Mouse (Mus musculus): Measurements from ENCODE around the gene Hba-x. TPM values are rescaled to one million over a fixed set of nuclear protein-coding genes. Genes with fewer than 3 reads are reported as not detected.

The Hba-x gene
- polyA plus RNA-seq, 1 experiment = 1.9 TPM

DNA sequence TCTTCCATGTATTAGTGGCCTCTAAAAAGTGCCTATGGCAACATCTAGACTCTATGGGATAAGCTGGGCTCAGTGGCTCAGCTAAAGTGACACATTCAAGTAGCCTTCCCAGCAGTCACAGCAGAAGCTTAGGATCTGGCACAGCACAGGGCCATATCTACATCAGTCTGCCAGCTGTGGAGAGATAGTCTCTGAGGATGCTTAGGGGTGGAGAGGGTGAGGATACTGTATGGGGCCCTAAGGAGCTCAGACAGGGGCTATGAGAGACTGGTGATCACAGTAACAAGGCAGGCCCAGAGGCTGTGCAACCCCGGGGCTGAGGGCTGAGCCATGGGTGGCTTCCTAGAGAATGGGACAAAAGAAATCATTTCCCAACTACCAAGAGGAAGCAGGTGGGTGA is 30.8 kb downstream of the Hba-x start:
- Histone ChIP-seq H3K4me3 (ENCODE audit: control insufficient read depth, insufficient read depth, low read length) (no peak overlapping the region), H3K4me1 (replicated peaks; ENCODE audit: control insufficient read depth, insufficient read depth, low read length) (no peaks in the 10 kb centered on the region), H3K36me3 (ENCODE audit: control insufficient read depth, insufficient read depth, low read length) (no peaks in the 10 kb centered on the region), H3K27me3 (ENCODE audit: control insufficient read depth, insufficient read depth, low read length) (no peaks in the 10 kb centered on the region), H3K27ac (ENCODE audit: control insufficient read depth, insufficient read depth, low read length) (no peak overlapping the region)
- WGBS = 92% methylated on average over 1 of the region's 1 CpGs
- TF ChIP-seq POLR2A (IDR thresholded peaks at IDR 0.05; ENCODE audit: control insufficient read depth, extremely low read depth, insufficient read depth, low read length, poor library complexity) (no peak), CTCF (IDR thresholded peaks at IDR 0.05; ENCODE audit: borderline replicate concordance, control insufficient read depth, extremely low read depth, insufficient read depth, low read length, poor library complexity) (no peak)
- no peak for DNase-seq

DNA sequence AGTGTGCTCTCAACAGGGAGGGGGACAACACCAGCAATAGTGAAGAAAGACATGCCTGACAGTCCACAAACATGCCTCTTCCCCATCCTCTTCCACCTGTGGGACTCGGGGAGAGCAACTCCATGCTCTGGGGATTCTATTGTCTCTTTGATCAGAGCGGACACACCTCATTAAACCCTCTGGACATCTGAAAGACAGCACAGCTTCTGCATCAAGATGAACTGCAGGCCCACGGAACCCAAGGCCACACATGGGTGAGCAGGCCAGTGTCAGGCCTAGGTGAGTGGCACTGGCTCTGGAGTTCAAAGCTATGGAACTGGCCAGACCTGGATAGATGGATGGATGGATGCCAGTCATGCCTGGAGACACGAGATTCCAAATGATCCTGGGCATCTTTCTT is 33.2 kb downstream of the Hba-x start:
- no peak for TF ChIP-seq POLR2A (IDR thresholded peaks at IDR 0.05; ENCODE audit: control insufficient read depth, extremely low read depth, insufficient read depth, low read length, poor library complexity)
- TF ChIP-seq CTCF (IDR thresholded peaks at IDR 0.05; ENCODE audit: borderline replicate concordance, control insufficient read depth, extremely low read depth, insufficient read depth, low read length, poor library complexity) = no peak
- no peaks in the 10 kb centered on the region for H3K4me1 ChIP-seq (replicated peaks; ENCODE audit: control insufficient read depth, insufficient read depth, low read length)
- 80% methylated on average over 4 of the region's 4 CpGs for WGBS
- no peak overlapping the region for H3K27ac ChIP-seq (ENCODE audit: control insufficient read depth, insufficient read depth, low read length)
- no peak overlapping the region for H3K4me3 ChIP-seq (ENCODE audit: control insufficient read depth, insufficient read depth, low read length)
- no peak for DNase-seq
- no peaks in the 10 kb centered on the region for H3K27me3 ChIP-seq (ENCODE audit: control insufficient read depth, insufficient read depth, low read length)
- no peaks in the 10 kb centered on the region for H3K36me3 ChIP-seq (ENCODE audit: control insufficient read depth, insufficient read depth, low read length)

DNA sequence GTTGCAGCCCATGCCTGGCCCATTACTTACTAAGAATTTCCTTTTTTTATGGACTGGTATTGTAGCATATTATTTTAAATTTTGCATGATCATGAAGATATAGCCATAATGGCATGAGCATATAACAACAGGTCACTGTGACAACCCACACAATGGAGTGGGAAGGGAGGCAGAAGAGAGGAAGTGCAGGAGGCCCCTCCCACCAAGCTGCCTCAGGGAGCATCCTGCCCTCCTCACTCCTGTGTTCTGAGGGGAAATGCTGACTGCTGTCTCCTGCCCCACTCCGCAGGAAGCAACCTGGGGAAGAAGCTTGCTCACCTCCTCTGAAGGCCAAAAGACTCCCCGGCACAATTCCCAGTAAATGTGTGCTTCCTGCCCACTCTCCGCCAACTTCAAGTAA is 33.7 kb downstream of the Hba-x start:
- 71% methylated on average over 3 of the region's 3 CpGs for WGBS
- Histone ChIP-seq H3K4me3 (ENCODE audit: control insufficient read depth, insufficient read depth, low read length) (no peak overlapping the region), H3K27me3 (ENCODE audit: control insufficient read depth, insufficient read depth, low read length) (no peaks in the 10 kb centered on the region)

DNA sequence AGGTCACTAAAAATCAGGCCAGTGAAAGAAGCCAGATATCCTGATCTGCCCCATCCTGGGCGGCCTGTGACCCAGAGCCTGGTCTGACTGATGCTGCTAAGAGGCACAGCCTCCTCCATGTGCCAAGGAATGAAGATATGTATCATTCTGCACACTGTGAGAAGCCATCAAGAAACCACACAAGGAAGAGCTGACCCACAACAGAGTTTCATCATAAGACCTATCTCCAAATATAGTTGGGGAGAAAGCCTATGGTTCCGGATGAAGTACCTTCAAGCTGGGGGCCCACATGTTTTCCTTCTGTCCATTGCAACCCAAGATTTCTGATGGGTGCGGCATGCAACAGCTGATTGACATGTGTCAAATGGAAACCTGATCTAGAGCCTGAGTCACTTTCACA is 39.8 kb downstream of the Hba-x start:
- no peak for DNase-seq
- Histone ChIP-seq H3K4me3 (ENCODE audit: control insufficient read depth, insufficient read depth, low read length) (no peak overlapping the region), H3K27ac (ENCODE audit: control insufficient read depth, insufficient read depth, low read length) (no peak overlapping the region), H3K36me3 (ENCODE audit: control insufficient read depth, insufficient read depth, low read length) (no peaks in the 10 kb centered on the region), H3K27me3 (ENCODE audit: control insufficient read depth, insufficient read depth, low read length) (no peaks in the 10 kb centered on the region), H3K4me1 (replicated peaks; ENCODE audit: control insufficient read depth, insufficient read depth, low read length) (no peaks in the 10 kb centered on the region)
- 87% methylated on average over 3 of the region's 3 CpGs for WGBS
- TF ChIP-seq POLR2A (IDR thresholded peaks at IDR 0.05; ENCODE audit: control insufficient read depth, extremely low read depth, insufficient read depth, low read length, poor library complexity) = no peak
- no peak for TF ChIP-seq CTCF (IDR thresholded peaks at IDR 0.05; ENCODE audit: borderline replicate concordance, control insufficient read depth, extremely low read depth, insufficient read depth, low read length, poor library complexity)

More for the DNA sequence above, 33.7 kb downstream of the Hba-x start:
- Histone ChIP-seq H3K27ac (ENCODE audit: control insufficient read depth, insufficient read depth, low read length) (no peak overlapping the region), H3K4me1 (replicated peaks; ENCODE audit: control insufficient read depth, insufficient read depth, low read length) (no peaks in the 10 kb centered on the region), H3K36me3 (ENCODE audit: control insufficient read depth, insufficient read depth, low read length) (no peaks in the 10 kb centered on the region)
- no peak for TF ChIP-seq CTCF (IDR thresholded peaks at IDR 0.05; ENCODE audit: borderline replicate concordance, control insufficient read depth, extremely low read depth, insufficient read depth, low read length, poor library complexity)
- no peak for TF ChIP-seq POLR2A (IDR thresholded peaks at IDR 0.05; ENCODE audit: control insufficient read depth, extremely low read depth, insufficient read depth, low read length, poor library complexity)
- no peak for DNase-seq

DNA sequence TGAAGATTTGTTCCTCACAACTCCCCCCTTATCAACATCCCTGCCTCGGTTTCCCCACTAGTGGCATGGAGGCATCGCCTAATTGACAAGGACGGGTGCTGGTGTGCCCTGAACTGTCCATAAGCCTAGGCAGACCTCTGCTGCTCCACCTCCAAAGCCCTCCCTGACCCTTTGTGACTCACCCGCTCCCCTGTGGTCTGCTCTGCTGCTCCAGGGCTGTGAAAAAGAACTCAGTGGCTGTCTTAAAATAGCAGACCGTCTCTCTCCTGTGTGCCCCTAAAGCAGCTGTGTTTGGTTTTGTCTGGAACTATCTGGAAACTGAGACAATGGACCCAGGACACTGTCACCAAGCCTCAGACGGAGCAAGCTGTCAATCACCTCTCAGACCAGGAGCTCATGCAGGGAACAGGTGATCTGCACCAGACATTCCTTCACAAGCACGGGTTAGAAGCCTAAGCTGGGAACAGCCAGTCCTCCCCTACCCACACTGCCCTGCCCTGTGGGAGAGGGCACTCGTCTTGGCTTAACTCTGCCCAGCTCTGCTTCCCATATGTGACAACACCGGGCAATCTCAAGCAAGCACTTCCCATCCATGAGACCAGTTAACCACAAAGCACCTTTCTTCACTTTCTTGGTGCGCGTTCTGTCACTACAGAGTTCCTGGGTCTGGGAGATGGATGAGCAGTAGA is 44.5 kb downstream of the Hba-x start:
- no peaks in the 10 kb centered on the region for H3K36me3 ChIP-seq (ENCODE audit: control insufficient read depth, insufficient read depth, low read length)
- no peak overlapping the region for H3K4me3 ChIP-seq (ENCODE audit: control insufficient read depth, insufficient read depth, low read length)
- H3K27ac ChIP-seq (ENCODE audit: control insufficient read depth, insufficient read depth, low read length) = no peak overlapping the region
- WGBS = 66% methylated on average over 11 of the region's 11 CpGs
- TF ChIP-seq POLR2A (IDR thresholded peaks at IDR 0.05; ENCODE audit: control insufficient read depth, extremely low read depth, insufficient read depth, low read length, poor library complexity) (no peak), CTCF (IDR thresholded peaks at IDR 0.05; ENCODE audit: borderline replicate concordance, control insufficient read depth, extremely low read depth, insufficient read depth, low read length, poor library complexity) (no peak)
- no peak for DNase-seq
- no peaks in the 10 kb centered on the region for H3K4me1 ChIP-seq (replicated peaks; ENCODE audit: control insufficient read depth, insufficient read depth, low read length)
- H3K27me3 ChIP-seq (ENCODE audit: control insufficient read depth, insufficient read depth, low read length) = no peaks in the 10 kb centered on the region

DNA sequence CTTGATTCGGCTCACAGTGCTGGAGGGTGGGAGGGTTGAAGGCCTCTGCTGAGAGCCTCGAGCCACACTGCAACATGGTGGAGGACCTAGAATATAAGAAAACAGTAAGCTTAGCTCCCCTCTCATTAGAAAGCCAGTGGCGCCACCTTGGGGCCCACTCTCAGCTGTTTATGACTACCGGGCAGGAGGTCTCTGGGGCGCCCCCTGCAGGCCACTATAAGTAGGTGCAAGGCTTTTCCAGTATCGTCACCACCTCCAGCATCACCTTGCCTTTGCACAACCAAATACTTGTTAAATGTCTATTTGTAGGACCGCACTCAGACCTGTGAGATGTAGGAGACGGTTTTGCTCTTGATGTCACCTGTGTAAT is 45.0 kb downstream of the Hba-x start:
- Histone ChIP-seq H3K4me1 (replicated peaks; ENCODE audit: control insufficient read depth, insufficient read depth, low read length) (no peaks in the 10 kb centered on the region), H3K27ac (ENCODE audit: control insufficient read depth, insufficient read depth, low read length) (no peak overlapping the region), H3K27me3 (ENCODE audit: control insufficient read depth, insufficient read depth, low read length) (no peaks in the 10 kb centered on the region), H3K4me3 (ENCODE audit: control insufficient read depth, insufficient read depth, low read length) (no peak overlapping the region), H3K36me3 (ENCODE audit: control insufficient read depth, insufficient read depth, low read length) (no peaks in the 10 kb centered on the region)
- WGBS = 43% methylated on average over 8 of the region's 8 CpGs
- peak; percentile 63 for DNase-seq
- peak; percentile 88 for TF ChIP-seq CTCF (IDR thresholded peaks at IDR 0.05; ENCODE audit: borderline replicate concordance, control insufficient read depth, extremely low read depth, insufficient read depth, low read length, poor library complexity)
- TF ChIP-seq POLR2A (IDR thresholded peaks at IDR 0.05; ENCODE audit: control insufficient read depth, extremely low read depth, insufficient read depth, low read length, poor library complexity) = no peak

DNA sequence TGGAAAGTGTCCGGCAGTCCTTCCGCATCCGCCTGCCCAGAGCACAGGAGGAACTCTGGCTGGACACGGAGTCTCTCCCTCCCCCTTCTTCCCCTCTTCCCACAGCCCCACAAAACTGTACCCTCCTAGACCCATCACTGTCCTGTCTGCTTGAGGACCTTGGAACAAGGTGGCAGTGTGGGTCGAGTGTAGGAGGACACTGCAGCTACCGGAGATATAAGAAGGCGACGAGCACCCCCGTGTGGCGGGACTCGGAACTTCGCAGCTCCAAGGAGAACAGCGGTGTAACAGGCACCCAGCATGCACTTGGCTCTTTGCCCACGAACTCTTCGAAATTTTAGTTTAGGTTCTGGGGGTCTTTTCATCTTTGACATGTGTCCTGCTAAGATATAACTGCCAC is 48.4 kb downstream of the Hba-x start:
- no peaks in the 10 kb centered on the region for H3K27me3 ChIP-seq (ENCODE audit: control insufficient read depth, insufficient read depth, low read length)

More for the DNA sequence above, 48.4 kb downstream of the Hba-x start:
- WGBS = 11% methylated on average over 15 of the region's 15 CpGs
- H3K27ac ChIP-seq (ENCODE audit: control insufficient read depth, insufficient read depth, low read length) = no peak overlapping the region
- H3K36me3 ChIP-seq (ENCODE audit: control insufficient read depth, insufficient read depth, low read length) = no peaks in the 10 kb centered on the region
- peak; percentile 85 for DNase-seq
- TF ChIP-seq POLR2A (IDR thresholded peaks at IDR 0.05; ENCODE audit: control insufficient read depth, extremely low read depth, insufficient read depth, low read length, poor library complexity) (no peak), CTCF (IDR thresholded peaks at IDR 0.05; ENCODE audit: borderline replicate concordance, control insufficient read depth, extremely low read depth, insufficient read depth, low read length, poor library complexity) (peak; percentile 95)
- no peak overlapping the region for H3K4me3 ChIP-seq (ENCODE audit: control insufficient read depth, insufficient read depth, low read length)
- no peaks in the 10 kb centered on the region for H3K4me1 ChIP-seq (replicated peaks; ENCODE audit: control insufficient read depth, insufficient read depth, low read length)

Other genes with a start within 250 kb of the Hba-x start
- 16.4 and 19.9 TPM in 2 replicates for gene Il9r, start 76.1 kb upstream of the Hba-x start, polyA plus RNA-seq (2012; rRNA removed)
- 56.3 and 66.1 TPM in 2 replicates for gene Snrnp25, start 71.0 kb upstream of the Hba-x start, polyA plus RNA-seq (2012; rRNA removed)
- 29.9 and 44.9 TPM in 2 replicates for gene Rhbdf1, start 54.1 kb upstream of the Hba-x start, polyA plus RNA-seq (2012; rRNA removed)
- 21.0 and 25.5 TPM in 2 replicates for gene Mpg, start 49.9 kb upstream of the Hba-x start, polyA plus RNA-seq (2012; rRNA removed)
- 107 and 118 TPM in 2 replicates for gene Nprl3, start 8.7 kb upstream of the Hba-x start, polyA plus RNA-seq (2012; rRNA removed)
- gene Hba-a1, start 7.1 kb downstream of the Hba-x start, polyA plus RNA-seq (2012; rRNA removed) = 1,371 and 1,698 TPM in 2 replicates
- gene Hbq1b, start 10.6 kb downstream of the Hba-x start, polyA plus RNA-seq (2012; rRNA removed) = 0.23 TPM in 1 of 2 replicates, not detected in the other
- 2,237 and 2,638 TPM in 2 replicates for gene Hba-a2, start 20.1 kb downstream of the Hba-x start, polyA plus RNA-seq (2012; rRNA removed)
- gene Hbq1a, start 23.7 kb downstream of the Hba-x start, polyA plus RNA-seq (2012; rRNA removed) = 0.27 TPM in 1 of 2 replicates, not detected in the other
- gene Sh3pxd2b, start 71.4 kb downstream of the Hba-x start, polyA plus RNA-seq (2012; rRNA removed) = 6.8 and 7.5 TPM in 2 replicates
- 8.7 and 9.1 TPM in 2 replicates for gene Ubtd2, start 179.0 kb downstream of the Hba-x start, polyA plus RNA-seq (2012; rRNA removed)